Mouse (Mus musculus): ENCODE results near the gene Ociad2.
"Not testable (repeated sequence)": the region's sequence is repeated elsewhere in the genome, so short reads cannot be mapped to it uniquely, and the experiment has no call there.

Gene Ociad2

GRCm38 (mm10) chr5:73353978-73354377, 13.2 kb upstream of the Ociad2 start:
- no peak for DNase-seq (ENCODE audit: low read depth, low spot score)

- DNase-seq (ENCODE audit: low read depth, low spot score) = no peak
Measured at GRCm38 (mm10) chr5:73353519-73353918, 12.7 kb upstream of the Ociad2 start.

GRCm38 (mm10) chr5:73351796-73352195, 11.0 kb upstream of the Ociad2 start:
- DNase-seq (ENCODE audit: low read depth, low spot score) = no peak

- no peak for DNase-seq (ENCODE audit: low read depth, low spot score)
Measured at GRCm38 (mm10) chr5:73349514-73349913, 8.7 kb upstream of the Ociad2 start.

GRCm38 (mm10) chr5:73345254-73345653, 4.4 kb upstream of the Ociad2 start:
- no peak for DNase-seq (ENCODE audit: low read depth, low spot score)

- no peak for DNase-seq (ENCODE audit: low read depth, low spot score)
Measured at GRCm38 (mm10) chr5:73344310-73344709, 3.5 kb upstream of the Ociad2 start.

- DNase-seq (ENCODE audit: low read depth, low spot score) = no peak
Measured at GRCm38 (mm10) chr5:73342701-73343355, 2.0 kb upstream of the Ociad2 start.

GRCm38 (mm10) chr5:73339779-73340722, 777 bp downstream of the Ociad2 start:
- no peak for DNase-seq (ENCODE audit: low read depth, low spot score)

- DNase-seq (ENCODE audit: low read depth, low spot score) = no peak
Measured at GRCm38 (mm10) chr5:73338832-73339163, 2.0 kb downstream of the Ociad2 start.

GRCm38 (mm10) chr5:73337961-73338831, 2.6 kb downstream of the Ociad2 start:
- DNase-seq (ENCODE audit: low read depth, low spot score) = no peak

GRCm38 (mm10) chr5:73336448-73336847, 4.4 kb downstream of the Ociad2 start:
- DNase-seq (ENCODE audit: low read depth, low spot score) = no peak

GRCm38 (mm10) chr5:73331002-73331401, 9.8 kb downstream of the Ociad2 start:
- no peak for DNase-seq (ENCODE audit: low read depth, low spot score)

- DNase-seq (ENCODE audit: low read depth, low spot score) = no peak
Measured at GRCm38 (mm10) chr5:73324526-73325170, 16.2 kb downstream of the Ociad2 start.

GRCm38 (mm10) chr5:73323602-73324001, 17.2 kb downstream of the Ociad2 start:
- DNase-seq (ENCODE audit: low read depth, low spot score) = no peak

GRCm38 (mm10) chr5:73322684-73323083, 18.1 kb downstream of the Ociad2 start:
- DNase-seq (ENCODE audit: low read depth, low spot score) = not testable (repeated sequence)

GRCm38 (mm10) chr5:73319306-73319705, 21.5 kb downstream of the Ociad2 start:
- DNase-seq (ENCODE audit: low read depth, low spot score) = no peak

GRCm38 (mm10) chr5:73314654-73315053, 26.2 kb downstream of the Ociad2 start:
- no peak for DNase-seq (ENCODE audit: low read depth, low spot score)

GRCm38 (mm10) chr5:73313591-73313990, 27.2 kb downstream of the Ociad2 start:
- DNase-seq (ENCODE audit: low read depth, low spot score) = no peak

GRCm38 (mm10) chr5:73311458-73311857, 29.4 kb downstream of the Ociad2 start:
- no peak for DNase-seq (ENCODE audit: low read depth, low spot score)

- DNase-seq (ENCODE audit: low read depth, low spot score) = no peak
Measured at GRCm38 (mm10) chr5:73310401-73310800, 30.4 kb downstream of the Ociad2 start.

- no peak for DNase-seq (ENCODE audit: low read depth, low spot score)
Measured at GRCm38 (mm10) chr5:73309496-73309895, 31.3 kb downstream of the Ociad2 start.
